Mouse (Mus musculus) hindbrain, embryonic 14.5 days (tissue): Measurements from ENCODE around the gene Ercc4. TPM values are rescaled to one million over a fixed set of nuclear protein-coding genes. Genes with fewer than 3 reads are reported as not detected.

ENCODE experiments used
- ATAC-seq: fragments of 200-750 bp; cut with Nextera tagmentation; 2 replicates; pipeline ENCODE4 v1.8.0; 2017; ENCODE audit warnings: moderate number of reproducible peaks, mild to moderate bottlenecking, moderate TSS enrichment, moderate library complexity; ENCODE audit not compliant: low FRiP score
- DNase-seq: peaks from one replicate; pipeline ENCODE4 v3.0.0-alpha.2; 2015; ENCODE audit warnings: low spot score
- H3K27ac ChIP-seq: fragments of 300-500 bp; sonication (generic); 2 replicates; pipeline ENCODE4 v1.5.1; 2014; ENCODE audit warnings: mild to moderate bottlenecking, moderate library complexity
- H3K27me3 ChIP-seq: fragments of 300-500 bp; sonication (generic); 2 replicates; pipeline ENCODE4 v1.6.1; 2014; ENCODE audit warnings: mild to moderate bottlenecking, low read length, mixed read lengths; ENCODE audit not compliant: control insufficient read depth, insufficient read depth
- H3K36me3 ChIP-seq: fragments of 300-500 bp; sonication (generic); replicated peaks from 2 replicates; pipeline ENCODE4 v1.6.1; 2014; ENCODE audit not compliant: control insufficient read depth, insufficient read depth
- H3K4me1 ChIP-seq: fragments of 300-500 bp; sonication (generic); replicated peaks from 2 replicates; pipeline ENCODE4 v1.6.1; 2014; ENCODE audit warnings: antibody characterized with exemption, low read length, mixed read lengths; ENCODE audit not compliant: control insufficient read depth, insufficient read depth
- H3K4me2 ChIP-seq: fragments of 300-500 bp; sonication (generic); replicated peaks from 2 replicates; pipeline ENCODE4 v1.6.1; 2014; ENCODE audit warnings: mild to moderate bottlenecking, moderate library complexity
- H3K4me3 ChIP-seq: fragments of 300-500 bp; sonication (generic); replicated peaks from 2 replicates; pipeline ENCODE4 v1.5.1; 2014; ENCODE audit warnings: mild to moderate bottlenecking, low read length
- H3K9ac ChIP-seq: fragments of 300-500 bp; sonication (generic); 2 replicates; pipeline ENCODE4 v1.6.1; 2014
- H3K9me3 ChIP-seq: fragments of 300-500 bp; sonication (generic); 2 replicates; pipeline ENCODE4 v1.6.1; 2016; ENCODE audit warnings: low read length; ENCODE audit not compliant: control insufficient read depth
- WGBS: fragments of 180-500 bp; shearing (Covaris S2); extraction: QIAGEN DNeasy Blood & Tissue Kit; methylation state at CpG from one replicate; pipeline ENCODE4 v1.1.7; 2014; 5-methylcytosine and 5-hydroxymethylcytosine counted together
- polyA plus RNA-seq: library from polyadenylated mRNA; unstranded; fragments of >200 nt; fragmentation: Nextera tagmentation; extraction: Ambion mirVana; gene quantifications from 2 replicates; pipeline ENCODE4 v1.2.1, GENCODE M21; 2014

The Ercc4 gene
- polyA plus RNA-seq, 1 experiment from 2014 or later = 16.3 TPM

DNA sequence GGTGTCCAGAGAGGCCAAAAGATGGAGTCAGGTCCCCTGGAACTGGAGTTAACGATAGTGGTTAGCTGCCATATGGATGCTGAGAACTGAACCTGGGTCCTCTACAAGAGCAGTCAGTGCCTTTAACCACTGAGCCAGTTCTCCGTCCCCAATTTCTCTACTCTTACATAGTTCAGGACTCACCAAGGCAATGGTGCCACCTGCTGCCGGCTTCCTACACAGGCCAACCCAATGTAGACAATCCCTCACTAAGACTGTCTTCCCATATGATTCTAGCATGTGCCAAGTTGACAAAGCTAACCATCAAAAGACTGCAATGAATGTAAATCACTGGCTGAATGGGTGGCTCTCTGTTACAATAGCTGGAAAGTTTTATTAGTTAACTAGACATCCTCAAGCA lies 74.9 kb downstream of the Ercc4 start:
- H3K27ac ChIP-seq = no peak overlapping the region
- H3K27me3 ChIP-seq = no peaks in the 10 kb centered on the region
- H3K4me3 ChIP-seq = no peak overlapping the region
- no peaks in the 10 kb centered on the region for H3K9me3 ChIP-seq
- no peaks in the 10 kb centered on the region for H3K4me1 ChIP-seq
- H3K4me2 ChIP-seq = no peak overlapping the region
- no peak for DNase-seq
- ATAC-seq = no peak
- 90% methylated on average over 3 of the region's 3 CpGs for WGBS
- no peak overlapping the region for H3K9ac ChIP-seq
- H3K36me3 ChIP-seq = no peaks in the 10 kb centered on the region

DNA sequence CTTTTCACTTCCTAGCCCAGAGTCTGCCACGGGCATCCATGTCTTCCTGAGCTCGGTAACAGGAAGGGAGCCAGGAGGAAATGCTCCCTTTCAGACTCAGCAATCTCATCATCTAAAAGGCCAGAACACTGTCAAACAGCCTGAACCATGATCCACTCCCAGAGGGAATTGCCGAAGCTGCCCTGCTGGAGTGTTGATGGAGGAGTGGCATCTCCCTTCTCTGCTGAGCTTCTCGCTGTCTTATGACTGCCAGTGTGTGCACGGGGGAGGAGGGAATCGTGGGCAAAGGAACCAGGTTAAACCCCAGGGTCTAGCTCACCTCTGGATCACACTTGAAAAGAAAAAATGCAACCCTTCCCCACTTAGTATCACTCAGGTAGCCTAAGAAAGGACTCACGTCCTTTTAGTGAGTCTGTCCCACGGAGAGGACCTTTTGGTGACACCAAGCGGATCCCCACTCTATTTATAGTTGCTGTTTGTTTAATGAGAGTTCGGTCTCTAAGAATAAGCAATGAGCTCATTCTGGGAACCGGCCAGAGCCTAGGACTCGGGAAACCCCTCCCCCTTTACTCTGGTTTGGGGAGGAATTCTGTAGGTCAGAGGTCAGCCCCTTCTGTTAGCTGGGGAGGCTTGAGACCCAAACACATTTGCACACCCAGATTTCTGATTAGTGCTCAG lies 80.1 kb downstream of the Ercc4 start:
- DNase-seq (no peak), ATAC-seq (no peak)
- Histone ChIP-seq H3K4me1 (no peaks in the 10 kb centered on the region), H3K9me3 (no peaks in the 10 kb centered on the region), H3K4me3 (no peak overlapping the region), H3K27me3 (no peaks in the 10 kb centered on the region), H3K36me3 (no peaks in the 10 kb centered on the region), H3K4me2 (no peak overlapping the region), H3K27ac (no peak overlapping the region), H3K9ac (no peak overlapping the region)
- 53% methylated on average over 12 of the region's 12 CpGs for WGBS

DNA sequence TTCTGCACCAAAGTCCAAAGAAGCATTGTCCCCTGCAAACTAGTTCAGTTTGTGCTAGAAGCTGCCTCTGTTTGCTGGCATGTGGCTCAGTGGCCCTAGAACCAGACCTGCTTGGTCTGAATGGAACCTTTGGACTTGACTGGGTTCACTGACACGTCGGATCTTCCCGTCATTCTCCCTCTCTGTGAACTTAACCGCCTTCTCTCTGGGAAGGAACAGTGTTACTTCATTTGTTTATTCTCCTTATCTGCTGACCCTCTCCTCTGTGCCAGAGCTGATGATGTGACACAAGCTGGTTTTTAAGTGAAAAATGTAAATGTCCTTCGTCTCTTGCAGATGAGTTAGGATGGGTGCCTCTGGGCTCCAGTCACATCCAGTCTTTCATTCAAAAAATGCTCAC lies 81.0 kb downstream of the Ercc4 start:
- Histone ChIP-seq H3K36me3 (no peaks in the 10 kb centered on the region), H3K27me3 (no peaks in the 10 kb centered on the region), H3K9me3 (no peaks in the 10 kb centered on the region), H3K4me3 (no peak overlapping the region), H3K9ac (no peak overlapping the region), H3K4me2 (no peak overlapping the region), H3K4me1 (no peaks in the 10 kb centered on the region), H3K27ac (no peak overlapping the region)
- ATAC-seq (no peak), DNase-seq (no peak)
- 85% methylated on average over 5 of the region's 5 CpGs for WGBS

GRCm38 (mm10) chr16:13191166-13191565 lies 81.7 kb downstream of the Ercc4 start:
- WGBS = 76% methylated on average over 4 of the region's 4 CpGs

DNA sequence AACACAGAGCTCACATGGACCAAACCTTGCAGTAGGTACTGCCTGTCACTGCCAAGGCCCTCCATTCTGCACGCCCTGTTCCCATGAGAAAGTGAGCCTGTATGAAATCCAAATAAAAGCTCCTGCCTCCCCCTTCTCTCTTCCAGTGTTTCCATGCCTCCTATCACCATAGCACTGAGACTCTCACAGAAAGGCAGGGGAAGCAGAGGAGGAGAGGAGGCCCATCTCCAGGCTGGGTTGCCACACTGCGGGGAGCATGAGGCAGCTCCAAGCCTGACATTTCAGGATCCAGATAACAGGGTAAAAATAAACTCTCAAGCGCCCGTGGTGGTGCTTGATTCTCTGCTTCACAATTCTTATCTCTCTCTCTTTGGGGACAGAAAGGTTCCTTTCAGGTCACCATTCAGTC lies 84.2 kb downstream of the Ercc4 start:
- H3K27me3 ChIP-seq = no peaks in the 10 kb centered on the region
- no peak overlapping the region for H3K27ac ChIP-seq
- DNase-seq (no peak), ATAC-seq (no peak)
- H3K9me3 ChIP-seq = no peaks in the 10 kb centered on the region
- 75% methylated on average over 4 of the region's 4 CpGs for WGBS
- H3K4me2 ChIP-seq = no peak overlapping the region
- H3K36me3 ChIP-seq = no peaks in the 10 kb centered on the region
- no peak overlapping the region for H3K9ac ChIP-seq
- peaks cover 9% of the 10 kb centered on the region for H3K4me1 ChIP-seq
- no peak overlapping the region for H3K4me3 ChIP-seq

More at GRCm38 (mm10) chr16:13191166-13191565, 81.7 kb downstream of the Ercc4 start:
- Histone ChIP-seq H3K4me1 (no peaks in the 10 kb centered on the region), H3K9me3 (no peaks in the 10 kb centered on the region), H3K27ac (no peak overlapping the region), H3K4me3 (no peak overlapping the region), H3K36me3 (no peaks in the 10 kb centered on the region), H3K9ac (no peak overlapping the region), H3K27me3 (no peaks in the 10 kb centered on the region), H3K4me2 (no peak overlapping the region)
- ATAC-seq = no peak
- DNase-seq = no peak

DNA sequence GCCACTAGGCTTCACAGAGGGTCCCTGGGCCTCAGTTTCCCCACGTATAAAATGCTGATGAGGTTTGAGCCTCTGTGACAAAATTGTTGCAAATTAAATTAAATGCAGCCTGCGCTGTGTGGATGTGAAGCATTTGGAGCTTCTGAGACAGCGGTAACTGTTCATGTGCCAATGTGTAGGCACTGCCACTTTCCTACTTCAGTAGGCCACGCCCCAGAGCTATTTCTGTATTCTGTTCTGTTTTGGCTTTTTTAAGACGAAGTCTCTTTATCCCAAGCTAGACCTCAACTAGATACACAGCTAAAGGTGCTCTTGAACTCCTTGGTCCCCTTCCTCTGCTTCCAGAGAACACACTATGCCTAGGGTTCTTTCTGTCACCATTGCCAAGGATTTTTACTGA lies 85.4 kb downstream of the Ercc4 start:
- DNase-seq (no peak), ATAC-seq (no peak)
- no peaks in the 10 kb centered on the region for H3K9me3 ChIP-seq
- H3K36me3 ChIP-seq = no peaks in the 10 kb centered on the region
- no peak overlapping the region for H3K27ac ChIP-seq
- no peak overlapping the region for H3K4me2 ChIP-seq
- WGBS = 92% methylated on average over 5 of the region's 5 CpGs
- H3K9ac ChIP-seq = no peak overlapping the region
- H3K27me3 ChIP-seq = no peaks in the 10 kb centered on the region
- H3K4me3 ChIP-seq = no peak overlapping the region
- peaks cover 9% of the 10 kb centered on the region for H3K4me1 ChIP-seq

DNA sequence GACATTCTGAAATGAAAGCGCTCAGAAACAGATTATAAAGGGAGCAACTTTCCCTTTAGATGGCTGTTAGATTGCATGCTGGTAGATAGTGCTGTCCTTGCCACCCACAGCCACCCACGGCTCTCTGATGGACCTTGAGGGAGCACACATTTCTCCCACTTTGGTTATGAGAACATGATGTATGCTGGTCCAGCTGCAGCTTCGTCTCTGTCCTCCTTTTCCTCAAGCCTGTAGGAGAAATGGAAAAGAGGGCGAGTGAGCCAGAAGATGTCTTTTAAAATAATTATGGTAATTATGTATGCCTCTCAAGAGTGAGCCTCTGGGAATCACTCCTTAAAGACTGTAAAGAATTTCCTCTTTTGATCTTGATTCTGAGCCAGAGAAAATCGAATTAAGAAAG lies 87.1 kb downstream of the Ercc4 start:
- Histone ChIP-seq H3K27me3 (no peaks in the 10 kb centered on the region), H3K9me3 (no peaks in the 10 kb centered on the region), H3K4me1 (peaks cover 9% of the 10 kb centered on the region), H3K36me3 (no peaks in the 10 kb centered on the region), H3K4me2 (no peak overlapping the region), H3K9ac (no peak overlapping the region), H3K4me3 (no peak overlapping the region), H3K27ac (no peak overlapping the region)
- DNase-seq (no peak), ATAC-seq (no peak)
- 57% methylated on average over 5 of the region's 5 CpGs for WGBS

DNA sequence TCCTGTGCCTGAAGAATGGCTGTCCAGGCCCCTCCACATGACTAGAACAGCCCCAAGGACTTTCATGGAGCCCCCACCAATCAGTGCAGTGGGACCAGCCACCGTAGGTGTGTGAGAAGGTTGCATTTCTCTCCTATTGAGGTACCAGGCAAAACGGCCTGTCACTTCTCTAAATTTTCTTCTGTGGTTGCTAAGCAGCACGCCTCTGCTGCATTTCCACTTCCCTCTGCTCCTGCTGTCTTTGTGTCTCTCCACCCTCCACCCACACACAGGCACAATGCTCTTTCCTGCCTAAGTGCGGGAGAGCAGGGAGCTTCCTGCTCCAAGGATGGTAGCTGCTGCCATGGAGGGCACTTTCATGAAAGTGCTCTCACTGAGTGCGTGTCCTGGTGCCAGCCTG lies 87.8 kb downstream of the Ercc4 start:
- H3K27ac ChIP-seq = peak overlapping the region; percentile 14; the same call in 1 of the 2 replicates
- ATAC-seq (no peak), DNase-seq (no peak)
- H3K36me3 ChIP-seq = no peaks in the 10 kb centered on the region
- H3K9me3 ChIP-seq = no peaks in the 10 kb centered on the region
- WGBS = 27% methylated on average over 5 of the region's 5 CpGs
- H3K9ac ChIP-seq = no peak overlapping the region
- H3K27me3 ChIP-seq = no peaks in the 10 kb centered on the region
- peaks cover 9% of the 10 kb centered on the region for H3K4me1 ChIP-seq
- no peak overlapping the region for H3K4me3 ChIP-seq
- no peak overlapping the region for H3K4me2 ChIP-seq

DNA sequence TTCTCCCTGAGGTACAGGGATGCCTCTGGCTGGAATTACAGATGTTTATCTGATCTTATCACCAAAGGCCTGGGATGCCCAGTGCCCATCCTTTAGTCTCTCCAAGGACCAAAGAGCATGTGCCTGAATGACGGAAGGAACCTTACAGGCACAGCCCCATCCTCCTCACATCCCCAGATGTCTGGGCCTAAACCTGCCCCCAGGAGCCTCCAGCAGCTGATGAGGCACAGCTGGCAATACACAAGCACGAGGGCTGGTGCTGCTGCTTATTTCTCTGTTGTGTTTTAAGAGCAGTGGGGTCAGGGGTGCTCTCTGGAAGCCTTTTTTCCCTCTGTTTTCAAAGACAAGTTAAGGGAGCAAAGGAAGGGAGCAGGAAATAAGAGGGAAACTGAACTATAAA lies 89.7 kb downstream of the Ercc4 start:
- Histone ChIP-seq H3K27me3 (no peaks in the 10 kb centered on the region), H3K27ac (no peak overlapping the region), H3K36me3 (no peaks in the 10 kb centered on the region), H3K9me3 (no peaks in the 10 kb centered on the region), H3K4me2 (no peak overlapping the region), H3K4me1 (peaks cover 9% of the 10 kb centered on the region), H3K4me3 (no peak overlapping the region), H3K9ac (no peak overlapping the region)
- DNase-seq (no peak), ATAC-seq (no peak)
- WGBS = 46% methylated on average over 2 of the region's 2 CpGs
